Mouse (Mus musculus): ENCODE results near the gene Mmd2. TPM values are rescaled to one million over a fixed set of nuclear protein-coding genes. Genes with fewer than 3 reads are reported as not detected.

The Mmd2 gene
- polyA plus RNA-seq, 1 experiment from 2014 or later, result 4.2 TPM

- no peak within 1 kb of the TSS for H3K27ac ChIP-seq
- peak within 1 kb of the TSS; percentile 19; the same call in 1 of the 2 replicates for H3K4me3 ChIP-seq (replicated peaks)
- no peak for ATAC-seq (ENCODE audit: insufficient read depth, low FRiP score, low read depth)
- H3K9ac ChIP-seq, result no peak within 1 kb of the TSS
- no peaks in the 10 kb centered on the region; the same call in 1 of the 2 replicates for H3K4me1 ChIP-seq
- 37% methylated on average over 41 of the region's 41 CpGs for WGBS
- no peaks in the 10 kb centered on the region for H3K36me3 ChIP-seq
- H3K27me3 ChIP-seq (replicated peaks), result peaks cover 9% of the 10 kb centered on the region; the same call in 1 of the 2 replicates
- H3K4me2 ChIP-seq, result peak within 1 kb of the TSS; percentile 42
- H3K9me3 ChIP-seq, result no peaks in the 10 kb centered on the region
Observed at GRCm38 (mm10) chr5:142529915-142530314, 78.7 kb downstream of the Mmd2 start, which contains the start of gene Papolb. TSS of gene Papolb (minus strand) at chr5:142530076.

DNA sequence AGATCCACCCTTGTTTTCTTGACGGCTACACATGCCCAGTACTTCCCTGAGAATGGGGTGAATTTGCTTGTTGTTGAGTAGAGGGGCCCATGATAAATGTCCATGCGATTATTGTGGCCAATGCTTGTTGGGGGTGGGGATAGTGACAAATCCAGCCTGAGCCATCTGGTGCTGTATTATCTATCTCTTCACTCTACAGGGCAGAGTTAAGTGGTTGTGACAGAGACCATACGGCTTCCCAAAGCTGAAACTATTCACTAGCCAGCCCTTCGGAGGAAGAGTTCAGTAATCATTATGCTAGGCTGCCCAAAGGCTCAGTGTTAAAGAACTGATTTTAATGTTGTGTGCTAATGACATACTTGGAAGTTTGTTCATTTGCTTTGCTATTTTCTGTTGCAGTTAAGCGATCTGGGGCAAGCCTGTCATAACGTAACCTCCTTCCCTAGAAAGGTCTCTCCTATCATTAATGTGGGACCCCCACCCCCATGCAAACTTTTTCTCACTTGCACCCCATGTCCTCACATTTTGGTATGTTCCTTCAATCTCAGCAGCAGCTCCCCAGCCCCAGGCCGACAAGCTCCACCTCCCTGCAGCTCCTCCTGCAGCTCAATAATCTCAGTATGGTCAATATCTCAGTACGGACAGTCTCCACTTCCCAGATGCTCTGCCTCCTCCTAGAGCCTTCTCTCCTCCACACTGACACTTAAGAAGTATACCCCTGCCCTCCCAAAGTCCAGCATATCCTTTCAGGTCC is 83.7 kb downstream of the Mmd2 start:
- no peaks in the 10 kb centered on the region for H3K36me3 ChIP-seq
- H3K4me2 ChIP-seq, result no peak overlapping the region
- H3K27me3 ChIP-seq (replicated peaks), result peaks cover 2% of the 10 kb centered on the region; the same call in 1 of the 2 replicates
- H3K9me3 ChIP-seq, result no peaks in the 10 kb centered on the region
- peak overlapping the region; percentile 35 for H3K27ac ChIP-seq
- WGBS, result 55% methylated on average over 8 of the region's 8 CpGs
- H3K4me3 ChIP-seq (replicated peaks), result no peak overlapping the region
- no peaks in the 10 kb centered on the region; the same call in 1 of the 2 replicates for H3K4me1 ChIP-seq
- ATAC-seq (ENCODE audit: insufficient read depth, low FRiP score, low read depth), result no peak
- H3K9ac ChIP-seq, result no peak overlapping the region

- WGBS, result 78% methylated on average over 11 of the region's 11 CpGs
- Histone ChIP-seq H3K4me1 (no peaks in the 10 kb centered on the region; the same call in 1 of the 2 replicates), H3K9ac (no peak overlapping the region), H3K4me3 (replicated peaks) (no peak overlapping the region), H3K27me3 (replicated peaks) (no peaks in the 10 kb centered on the region), H3K27ac (no peak overlapping the region), H3K36me3 (no peaks in the 10 kb centered on the region), H3K4me2 (no peak overlapping the region), H3K9me3 (no peaks in the 10 kb centered on the region)
- ATAC-seq (ENCODE audit: insufficient read depth, low FRiP score, low read depth), result no peak
Observed at GRCm38 (mm10) chr5:142521195-142521866, 87.3 kb downstream of the Mmd2 start.

- no peaks in the 10 kb centered on the region for H3K36me3 ChIP-seq
- H3K9me3 ChIP-seq, result no peaks in the 10 kb centered on the region
- no peak for ATAC-seq (ENCODE audit: insufficient read depth, low FRiP score, low read depth)
- H3K27ac ChIP-seq, result no peak overlapping the region
- H3K4me1 ChIP-seq, result no peaks in the 10 kb centered on the region; the same call in 1 of the 2 replicates
- no peak overlapping the region for H3K4me2 ChIP-seq
- no peak overlapping the region for H3K4me3 ChIP-seq (replicated peaks)
- H3K9ac ChIP-seq, result no peak overlapping the region
- 61% methylated on average over 4 of the region's 4 CpGs for WGBS
- H3K27me3 ChIP-seq (replicated peaks), result no peaks in the 10 kb centered on the region
Observed at GRCm38 (mm10) chr5:142520360-142520759, 88.2 kb downstream of the Mmd2 start.

- peak; percentile 18; the same call in 1 of the 2 replicates for ATAC-seq (ENCODE audit: insufficient read depth, low FRiP score, low read depth)
- no peaks in the 10 kb centered on the region for H3K9me3 ChIP-seq
- H3K36me3 ChIP-seq, result no peaks in the 10 kb centered on the region
- 51% methylated on average over 6 of the region's 6 CpGs for WGBS
- H3K4me3 ChIP-seq (replicated peaks), result no peak overlapping the region
- H3K9ac ChIP-seq, result no peak overlapping the region
- no peak overlapping the region for H3K27ac ChIP-seq
- no peaks in the 10 kb centered on the region for H3K27me3 ChIP-seq (replicated peaks)
- H3K4me2 ChIP-seq, result no peak overlapping the region
- no peaks in the 10 kb centered on the region for H3K4me1 ChIP-seq
Observed at GRCm38 (mm10) chr5:142518973-142519372, 89.6 kb downstream of the Mmd2 start.

Other genes starting within 250 kb of the Mmd2 start
- 5.6 and 5.7 TPM in 2 replicates for gene Foxk1, start 207.3 kb downstream of the Mmd2 start, polyA plus RNA-seq (2015; fragmentation: Nextera tagmentation; extraction: Ambion mirVana)
- gene Ap5z1, start 144.9 kb downstream of the Mmd2 start, polyA plus RNA-seq (2015; fragmentation: Nextera tagmentation; extraction: Ambion mirVana), result 8.5 and 9.4 TPM in 2 replicates
- 0.05 and 0.06 TPM in 2 replicates for gene Papolb, start 78.7 kb downstream of the Mmd2 start, polyA plus RNA-seq (2015; fragmentation: Nextera tagmentation; extraction: Ambion mirVana)
- gene Radil, start 57.7 kb downstream of the Mmd2 start, polyA plus RNA-seq (2015; fragmentation: Nextera tagmentation; extraction: Ambion mirVana), result 2.0 and 2.3 TPM in 2 replicates
- gene Wipi2, start 18.9 kb upstream of the Mmd2 start, polyA plus RNA-seq (2015; fragmentation: Nextera tagmentation; extraction: Ambion mirVana), result 38.8 and 38.9 TPM in 2 replicates
- 7.2 and 7.4 TPM in 2 replicates for gene Slc29a4, start 83.7 kb upstream of the Mmd2 start, polyA plus RNA-seq (2015; fragmentation: Nextera tagmentation; extraction: Ambion mirVana)
- 29.5 and 32.4 TPM in 2 replicates for gene Tnrc18, start 208.9 kb upstream of the Mmd2 start, polyA plus RNA-seq (2015; fragmentation: Nextera tagmentation; extraction: Ambion mirVana)

Data from stomach, embryonic 15.5 days (tissue).